Mouse (Mus musculus): ENCODE measurements around the gene Pde7b. TPM values are rescaled to one million over a fixed set of nuclear protein-coding genes. Genes with fewer than 3 reads are reported as not detected.

Pde7b gene
- polyA plus RNA-seq, 1 experiment from 2014 or later: 3.6 TPM

GRCm38 (mm10) chr10:20666655-20667054, 58.2 kb downstream of the Pde7b start:
- no peak overlapping the region for H3K27ac ChIP-seq (ENCODE audit: low read length)
- H3K27me3 ChIP-seq (ENCODE audit: control insufficient read depth, insufficient read depth, low read depth, low read length): no peaks in the 10 kb centered on the region

GRCm38 (mm10) chr10:20662951-20663350, 61.9 kb downstream of the Pde7b start:
- H3K4me3 ChIP-seq (ENCODE audit: low read length): no peak overlapping the region
- ATAC-seq (ENCODE audit: low read depth): no peak

More at GRCm38 (mm10) chr10:20666655-20667054, 58.2 kb downstream of the Pde7b start:
- H3K4me2 ChIP-seq (ENCODE audit: low read depth, low read length): no peak overlapping the region
- H3K9me3 ChIP-seq (ENCODE audit: control insufficient read depth, low read length): no peaks in the 10 kb centered on the region
- 55% methylated on average over 2 of the region's 2 CpGs for WGBS
- no peak overlapping the region for H3K9ac ChIP-seq (ENCODE audit: low read length)
- no peak overlapping the region for H3K4me3 ChIP-seq (ENCODE audit: low read length)
- H3K4me1 ChIP-seq (replicated peaks; ENCODE audit: control insufficient read depth, insufficient read depth, low read length): peaks cover 4% of the 10 kb centered on the region
- no peaks in the 10 kb centered on the region for H3K36me3 ChIP-seq (ENCODE audit: control insufficient read depth, insufficient read depth, low read length)
- no peak for ATAC-seq (ENCODE audit: low read depth)

GRCm38 (mm10) chr10:20661684-20662083, 63.2 kb downstream of the Pde7b start:
- Histone ChIP-seq H3K4me1 (replicated peaks; ENCODE audit: control insufficient read depth, insufficient read depth, low read length) (no peaks in the 10 kb centered on the region), H3K9ac (ENCODE audit: low read length) (no peak overlapping the region), H3K27ac (ENCODE audit: low read length) (no peak overlapping the region), H3K36me3 (ENCODE audit: control insufficient read depth, insufficient read depth, low read length) (no peaks in the 10 kb centered on the region), H3K9me3 (ENCODE audit: control insufficient read depth, low read length) (no peaks in the 10 kb centered on the region), H3K4me3 (ENCODE audit: low read length) (no peak overlapping the region), H3K27me3 (ENCODE audit: control insufficient read depth, insufficient read depth, low read depth, low read length) (no peaks in the 10 kb centered on the region), H3K4me2 (ENCODE audit: low read depth, low read length) (no peak overlapping the region)
- 77% methylated on average over 5 of the region's 5 CpGs for WGBS
- no peak for ATAC-seq (ENCODE audit: low read depth)

More at GRCm38 (mm10) chr10:20662951-20663350, 61.9 kb downstream of the Pde7b start:
- Histone ChIP-seq H3K9ac (ENCODE audit: low read length) (no peak overlapping the region), H3K4me2 (ENCODE audit: low read depth, low read length) (no peak overlapping the region), H3K4me1 (replicated peaks; ENCODE audit: control insufficient read depth, insufficient read depth, low read length) (no peaks in the 10 kb centered on the region), H3K9me3 (ENCODE audit: control insufficient read depth, low read length) (no peaks in the 10 kb centered on the region), H3K36me3 (ENCODE audit: control insufficient read depth, insufficient read depth, low read length) (no peaks in the 10 kb centered on the region), H3K27ac (ENCODE audit: low read length) (no peak overlapping the region), H3K27me3 (ENCODE audit: control insufficient read depth, insufficient read depth, low read depth, low read length) (no peaks in the 10 kb centered on the region)
- 61% methylated on average over 7 of the region's 7 CpGs for WGBS

- no peak for ATAC-seq (ENCODE audit: low read depth)
- H3K9me3 ChIP-seq (ENCODE audit: control insufficient read depth, low read length): no peaks in the 10 kb centered on the region
- no peak overlapping the region for H3K9ac ChIP-seq (ENCODE audit: low read length)
- no peaks in the 10 kb centered on the region for H3K27me3 ChIP-seq (ENCODE audit: control insufficient read depth, insufficient read depth, low read depth, low read length)
- no peaks in the 10 kb centered on the region for H3K4me1 ChIP-seq (replicated peaks; ENCODE audit: control insufficient read depth, insufficient read depth, low read length)
- no peak overlapping the region for H3K27ac ChIP-seq (ENCODE audit: low read length)
- 65% methylated on average over 4 of the region's 4 CpGs for WGBS
- no peaks in the 10 kb centered on the region for H3K36me3 ChIP-seq (ENCODE audit: control insufficient read depth, insufficient read depth, low read length)
- no peak overlapping the region for H3K4me3 ChIP-seq (ENCODE audit: low read length)
- H3K4me2 ChIP-seq (ENCODE audit: low read depth, low read length): no peak overlapping the region
Observed at GRCm38 (mm10) chr10:20659718-20660117, 65.2 kb downstream of the Pde7b start.

GRCm38 (mm10) chr10:20659268-20659667, 65.6 kb downstream of the Pde7b start:
- no peak overlapping the region for H3K9ac ChIP-seq (ENCODE audit: low read length)
- H3K36me3 ChIP-seq (ENCODE audit: control insufficient read depth, insufficient read depth, low read length): no peaks in the 10 kb centered on the region
- no peak overlapping the region for H3K27ac ChIP-seq (ENCODE audit: low read length)
- no peak for ATAC-seq (ENCODE audit: low read depth)
- H3K4me2 ChIP-seq (ENCODE audit: low read depth, low read length): no peak overlapping the region
- H3K9me3 ChIP-seq (ENCODE audit: control insufficient read depth, low read length): no peaks in the 10 kb centered on the region
- H3K4me3 ChIP-seq (ENCODE audit: low read length): no peak overlapping the region
- H3K27me3 ChIP-seq (ENCODE audit: control insufficient read depth, insufficient read depth, low read depth, low read length): no peaks in the 10 kb centered on the region
- 70% methylated on average over 7 of the region's 7 CpGs for WGBS
- no peaks in the 10 kb centered on the region for H3K4me1 ChIP-seq (replicated peaks; ENCODE audit: control insufficient read depth, insufficient read depth, low read length)

- Histone ChIP-seq H3K27me3 (ENCODE audit: control insufficient read depth, insufficient read depth, low read depth, low read length) (no peaks in the 10 kb centered on the region), H3K36me3 (ENCODE audit: control insufficient read depth, insufficient read depth, low read length) (no peaks in the 10 kb centered on the region), H3K27ac (ENCODE audit: low read length) (no peak overlapping the region), H3K4me1 (replicated peaks; ENCODE audit: control insufficient read depth, insufficient read depth, low read length) (no peaks in the 10 kb centered on the region), H3K4me2 (ENCODE audit: low read depth, low read length) (no peak overlapping the region), H3K4me3 (ENCODE audit: low read length) (no peak overlapping the region), H3K9me3 (ENCODE audit: control insufficient read depth, low read length) (no peaks in the 10 kb centered on the region), H3K9ac (ENCODE audit: low read length) (no peak overlapping the region)
- 71% methylated on average over 7 of the region's 7 CpGs for WGBS
- ATAC-seq (ENCODE audit: low read depth): no peak
Observed at GRCm38 (mm10) chr10:20658716-20659115, 66.2 kb downstream of the Pde7b start.

- no peak overlapping the region for H3K9ac ChIP-seq (ENCODE audit: low read length)
- no peak overlapping the region for H3K4me2 ChIP-seq (ENCODE audit: low read depth, low read length)
- H3K27ac ChIP-seq (ENCODE audit: low read length): no peak overlapping the region
- WGBS: 53% methylated on average over 12 of the region's 12 CpGs
- no peaks in the 10 kb centered on the region for H3K4me1 ChIP-seq (replicated peaks; ENCODE audit: control insufficient read depth, insufficient read depth, low read length)
- H3K27me3 ChIP-seq (ENCODE audit: control insufficient read depth, insufficient read depth, low read depth, low read length): no peaks in the 10 kb centered on the region
- ATAC-seq (ENCODE audit: low read depth): no peak
- H3K9me3 ChIP-seq (ENCODE audit: control insufficient read depth, low read length): no peaks in the 10 kb centered on the region
- H3K4me3 ChIP-seq (ENCODE audit: low read length): no peak overlapping the region
- H3K36me3 ChIP-seq (ENCODE audit: control insufficient read depth, insufficient read depth, low read length): no peaks in the 10 kb centered on the region
Observed at GRCm38 (mm10) chr10:20657316-20658081, 67.4 kb downstream of the Pde7b start.

GRCm38 (mm10) chr10:20654590-20654989, 70.3 kb downstream of the Pde7b start:
- H3K9ac ChIP-seq (ENCODE audit: low read length): no peak overlapping the region
- no peak overlapping the region for H3K4me2 ChIP-seq (ENCODE audit: low read depth, low read length)
- H3K27me3 ChIP-seq (ENCODE audit: control insufficient read depth, insufficient read depth, low read depth, low read length): no peaks in the 10 kb centered on the region
- H3K4me3 ChIP-seq (ENCODE audit: low read length): no peak overlapping the region
- no peaks in the 10 kb centered on the region for H3K9me3 ChIP-seq (ENCODE audit: control insufficient read depth, low read length)
- WGBS: 66% methylated on average over 6 of the region's 6 CpGs
- H3K4me1 ChIP-seq (replicated peaks; ENCODE audit: control insufficient read depth, insufficient read depth, low read length): no peaks in the 10 kb centered on the region
- H3K36me3 ChIP-seq (ENCODE audit: control insufficient read depth, insufficient read depth, low read length): no peaks in the 10 kb centered on the region
- no peak for ATAC-seq (ENCODE audit: low read depth)
- H3K27ac ChIP-seq (ENCODE audit: low read length): no peak overlapping the region

- H3K9me3 ChIP-seq (ENCODE audit: control insufficient read depth, low read length): no peaks in the 10 kb centered on the region
- H3K4me2 ChIP-seq (ENCODE audit: low read depth, low read length): no peak overlapping the region
- H3K4me1 ChIP-seq (replicated peaks; ENCODE audit: control insufficient read depth, insufficient read depth, low read length): no peaks in the 10 kb centered on the region
- ATAC-seq (ENCODE audit: low read depth): no peak
- no peaks in the 10 kb centered on the region for H3K36me3 ChIP-seq (ENCODE audit: control insufficient read depth, insufficient read depth, low read length)
- WGBS: 73% methylated on average over 6 of the region's 6 CpGs
- no peak overlapping the region for H3K4me3 ChIP-seq (ENCODE audit: low read length)
- H3K27me3 ChIP-seq (ENCODE audit: control insufficient read depth, insufficient read depth, low read depth, low read length): no peaks in the 10 kb centered on the region
- H3K9ac ChIP-seq (ENCODE audit: low read length): no peak overlapping the region
- H3K27ac ChIP-seq (ENCODE audit: low read length): no peak overlapping the region
Observed at GRCm38 (mm10) chr10:20654187-20654586, 70.7 kb downstream of the Pde7b start.

Measured in lung, embryonic 16.5 days (tissue).